Comparison of ENCODE assay signal across 22 mouse cellular contexts in genomic region chr7:84596633-84597032, GRCm38 (mm10). TPM values are rescaled to one million over a fixed set of nuclear protein-coding genes. Genes with fewer than 3 reads are reported as not detected.
"Had no signal": no experiment of that assay in that cellular context is flagged by ENCODE, and none has a peak within 500 bp of the region (broad histone marks: within the 10 kb centered on the region; RNA-seq: fewer than 3 reads in every experiment).

No protein-coding gene starts in this region.

- H3K9ac ChIP-seq: lung, embryonic 14.5 days; midbrain, embryonic 12.5 days; neural tube, embryonic 13.5 days; neural tube, embryonic 15.5 days; stomach, embryonic 15.5 days had no signal

- H3K9me3 ChIP-seq: midbrain, embryonic 10.5 days; midbrain, embryonic 12.5 days; neural tube, embryonic 13.5 days; neural tube, embryonic 15.5 days; stomach, embryonic 15.5 days had no signal

- H3K36me3 ChIP-seq: midbrain, embryonic 10.5 days; midbrain, embryonic 12.5 days; neural tube, embryonic 13.5 days; neural tube, embryonic 15.5 days; stomach, embryonic 15.5 days had no signal

- ATAC-seq: midbrain, embryonic 16.5 days had no signal

- H3K4me2 ChIP-seq: lung, embryonic 14.5 days; midbrain, embryonic 12.5 days; neural tube, embryonic 13.5 days; neural tube, embryonic 15.5 days; stomach, embryonic 15.5 days had no signal

- DNase-seq: lung, adult 18-20 months; lung, embryonic 14.5 days; lung, postnatal 10 days; lung, postnatal 4 days; midbrain, embryonic 14.5 days; retina, postnatal 1 day; right cerebral cortex, adult 18-20 months; right cerebral cortex, postnatal 25 days; right cerebral cortex, postnatal 4 days; spleen, adult 18-20 months; thymus, adult 2 months; thymus, postnatal 25 days; thymus, postnatal 4 days had no signal

- H3K4me1 ChIP-seq: midbrain, embryonic 10.5 days; midbrain, embryonic 12.5 days had no signal

- H3K27ac ChIP-seq: midbrain, embryonic 10.5 days; midbrain, embryonic 12.5 days; neural tube, embryonic 13.5 days; neural tube, embryonic 15.5 days; stomach, embryonic 15.5 days; stomach, postnatal 0 days had no signal

- H3K27me3 ChIP-seq: midbrain, embryonic 12.5 days; neural tube, embryonic 13.5 days; neural tube, embryonic 15.5 days; stomach, embryonic 15.5 days had no signal

- H3K4me3 ChIP-seq: midbrain, embryonic 10.5 days; midbrain, embryonic 12.5 days; myocyte; neural tube, embryonic 13.5 days; neural tube, embryonic 15.5 days; stomach, embryonic 15.5 days had no signal

RNA-seq across cellular contexts. Expression of gene Fah, which starts 9.9 kb away (rescaled TPM):
- total RNA-seq: megakaryocyte, adult 5-6 weeks had no signal
